9 mouse cellular contexts compared by ENCODE assay signal in genomic region chr3:103852565-103853299, GRCm38 (mm10). TPM values are rescaled to one million over a fixed set of nuclear protein-coding genes. Genes with fewer than 3 reads are reported as not detected.
DNase-seq lines count a peak whose midpoint lies in the region; ATAC-seq and TF ChIP-seq lines count a peak whose summit lies in the region.
"Had no signal": no experiment of that assay in that cellular context is flagged by ENCODE, and none has a peak within 500 bp of the region (broad histone marks: within the 10 kb centered on the region; RNA-seq: fewer than 3 reads in every experiment).

No protein-coding gene starts in this region.

- no peaks in the 10 kb centered on the region for H3K79me2 ChIP-seq in heart, adult 2 months (replicated peaks; ENCODE audit: control insufficient read depth, insufficient read depth, low read length)

- TF ChIP-seq EP300 in heart, adult 2 months (IDR thresholded peaks at IDR 0.05; ENCODE audit: insufficient read depth, low read depth, low read length) = no peak

- no peak overlapping the region for H3K4me3 ChIP-seq in heart, adult 2 months
- no peak overlapping the region for H3K4me3 ChIP-seq in heart, embryonic 10.5 days
- no peak overlapping the region for H3K4me3 ChIP-seq in forebrain, embryonic 15.5 days

- H3K9me3 ChIP-seq in heart, embryonic 10.5 days = no peaks in the 10 kb centered on the region
- H3K9me3 ChIP-seq in forebrain, embryonic 15.5 days = no peaks in the 10 kb centered on the region

- peak in 1 of 2 experiments; percentile 42 for DNase-seq in heart, adult 2 months
- DNase-seq in heart, embryonic 10.5 days (ENCODE audit: low spot score) = no peak
- DNase-seq in 416B (ENCODE audit: low read depth) = peak; percentile 94
- DNase-seq in adrenal gland, adult 2 months = peak; percentile 37
- peak; percentile 43 for DNase-seq in embryo, embryonic 11 days
- DNase-seq in layer of hippocampus, postnatal 14 days (ENCODE audit: low spot score in 2 of 2) = peak; percentile 22 to 55
- DNase-seq in retina, adult 2 months (ENCODE audit: low read depth, low spot score) = peak; percentile 16

- intact Hi-C loops in heart, adult 2 months (cut with DNase I) = loop anchor here (5.0 kb wide), 1 partner anchor 35 kb away; no protein-coding TSS in a partner anchor

- no peaks in the 10 kb centered on the region for H3K4me1 ChIP-seq in heart, adult 2 months (ENCODE audit: control insufficient read depth, insufficient read depth, low read length)
- H3K4me1 ChIP-seq in heart, embryonic 10.5 days = no peaks in the 10 kb centered on the region
- H3K4me1 ChIP-seq in forebrain, embryonic 15.5 days = no peaks in the 10 kb centered on the region

- H3K27ac ChIP-seq in heart, adult 2 months = no peak overlapping the region
- no peak overlapping the region for H3K27ac ChIP-seq in heart, embryonic 10.5 days
- H3K27ac ChIP-seq in forebrain, embryonic 15.5 days (replicated peaks) = no peak overlapping the region

- no peaks in the 10 kb centered on the region for H3K27me3 ChIP-seq in heart, adult 2 months (ENCODE audit: control insufficient read depth, insufficient read depth, low read length)
- H3K27me3 ChIP-seq in heart, embryonic 10.5 days (ENCODE audit: insufficient read depth, poor library complexity, severe bottlenecking) = no peaks in the 10 kb centered on the region
- no peaks in the 10 kb centered on the region for H3K27me3 ChIP-seq in forebrain, embryonic 15.5 days

- H3K4me2 ChIP-seq in forebrain, embryonic 15.5 days (replicated peaks) = no peak overlapping the region

- H3K36me3 ChIP-seq in heart, adult 2 months (ENCODE audit: control insufficient read depth, insufficient read depth, low read length) = no peaks in the 10 kb centered on the region
- H3K36me3 ChIP-seq in heart, embryonic 10.5 days = no peaks in the 10 kb centered on the region
- H3K36me3 ChIP-seq in forebrain, embryonic 15.5 days = no peaks in the 10 kb centered on the region

- WGBS in heart, adult 2 months = 59% methylated on average over 3 of the region's 3 CpGs
- WGBS in heart, embryonic 10.5 days = 72% methylated on average over 3 of the region's 3 CpGs
- WGBS in forebrain, embryonic 15.5 days = 52% methylated on average over 3 of the region's 3 CpGs

- no peak for ATAC-seq in forebrain, embryonic 15.5 days (replicated peaks)

- H3K9ac ChIP-seq in heart, adult 2 months (ENCODE audit: low read depth, low read length) = no peak overlapping the region
- H3K9ac ChIP-seq in forebrain, embryonic 15.5 days (replicated peaks) = no peak overlapping the region

- peak; percentile 57 for TF ChIP-seq CTCF in heart, adult 2 months (IDR thresholded peaks at IDR 0.05)

- TF ChIP-seq POLR2A in heart, adult 2 months (IDR thresholded peaks at IDR 0.05; ENCODE audit: insufficient read depth, low read depth, low read length) = no peak

RNA-seq across cellular contexts. Expression of gene Ptpn22, which starts 6.9 kb away (rescaled TPM):
- 1 to 10 TPM in 1 of 2 experiments, under 1 TPM in 1; 0.68 to 1.0 TPM for total RNA-seq in heart, adult 2 months (2021)
- polyA plus RNA-seq in heart, adult 2 months (2012; rRNA removed) = 1.2 and 1.8 TPM in 2 replicates
- 0.19 and 0.78 TPM in 2 replicates for polyA plus RNA-seq in heart, embryonic 10.5 days (2016; fragmentation: Nextera tagmentation; extraction: Ambion mirVana)
- 1 to 10 TPM; 1.6 to 2.7 TPM for total RNA-seq in adrenal gland, adult 2 months (2021)
- 0.27 and 0.41 TPM in 2 replicates for polyA plus RNA-seq in adrenal gland, adult 2 months (2012; rRNA removed)
- 1 to 10 TPM; 1.2 to 1.5 TPM for total RNA-seq in layer of hippocampus, postnatal 14 days (2021)
- polyA plus RNA-seq in forebrain, embryonic 15.5 days (2015; fragmentation: Nextera tagmentation; extraction: Ambion mirVana) = 0.24 and 0.28 TPM in 2 replicates

RNA-seq across cellular contexts. Expression of gene Bcl2l15, which starts 20.3 kb away (rescaled TPM):
- not detected for total RNA-seq in heart, adult 2 months (2021)
- not detected in 2 replicates for polyA plus RNA-seq in heart, adult 2 months (2012; rRNA removed)
- 0.13 and 1.4 TPM in 2 replicates for polyA plus RNA-seq in heart, embryonic 10.5 days (2016; fragmentation: Nextera tagmentation; extraction: Ambion mirVana)
- total RNA-seq in adrenal gland, adult 2 months (2021) = not detected
- polyA plus RNA-seq in adrenal gland, adult 2 months (2012; rRNA removed) = not detected in 2 replicates
- total RNA-seq in layer of hippocampus, postnatal 14 days (2021) = 1 to 10 TPM in 1 of 2 experiments, under 1 TPM in 1; 0.88 to 1.2 TPM
- 0.11 TPM in 1 of 2 replicates, not detected in the other for polyA plus RNA-seq in forebrain, embryonic 15.5 days (2015; fragmentation: Nextera tagmentation; extraction: Ambion mirVana)

RNA-seq across cellular contexts. Expression of gene Gm43064, which starts 43.4 kb away (rescaled TPM):
- total RNA-seq in heart, adult 2 months (2021) = under 1 TPM in 1 of 2 experiments, not detected in 1; 0.10 TPM
- polyA plus RNA-seq in heart, adult 2 months (2012; rRNA removed) = not detected in 2 replicates
- polyA plus RNA-seq in heart, embryonic 10.5 days (2016; fragmentation: Nextera tagmentation; extraction: Ambion mirVana) = not detected in 2 replicates
- under 1 TPM; 0.38 to 0.49 TPM for total RNA-seq in adrenal gland, adult 2 months (2021)
- polyA plus RNA-seq in adrenal gland, adult 2 months (2012; rRNA removed) = not detected in 2 replicates
- under 1 TPM; 0.30 to 0.45 TPM for total RNA-seq in layer of hippocampus, postnatal 14 days (2021)
- 0.37 TPM in 1 of 2 replicates, not detected in the other for polyA plus RNA-seq in forebrain, embryonic 15.5 days (2015; fragmentation: Nextera tagmentation; extraction: Ambion mirVana)
- polyA plus RNA-seq: large intestine, adult 2 months had no signal

RNA-seq across cellular contexts. Expression of gene Ap4b1, which starts 43.4 kb away (rescaled TPM):
- total RNA-seq in heart, adult 2 months (2021) = 10 to 100 TPM; 14.8 to 17.7 TPM
- 14.6 and 25.0 TPM in 2 replicates for polyA plus RNA-seq in heart, adult 2 months (2012; rRNA removed)
- 20.3 and 20.8 TPM in 2 replicates for polyA plus RNA-seq in heart, embryonic 10.5 days (2016; fragmentation: Nextera tagmentation; extraction: Ambion mirVana)
- total RNA-seq in adrenal gland, adult 2 months (2021) = 10 to 100 TPM; 13.7 to 23.7 TPM
- 6.7 and 7.2 TPM in 2 replicates for polyA plus RNA-seq in adrenal gland, adult 2 months (2012; rRNA removed)
- total RNA-seq in layer of hippocampus, postnatal 14 days (2021) = 10 to 100 TPM; 13.0 to 16.2 TPM
- 21.4 and 23.5 TPM in 2 replicates for polyA plus RNA-seq in forebrain, embryonic 15.5 days (2015; fragmentation: Nextera tagmentation; extraction: Ambion mirVana)

RNA-seq across cellular contexts. Expression of gene Dclre1b, which starts 43.5 kb away (rescaled TPM):
- 10 to 100 TPM; 10.7 to 12.0 TPM for total RNA-seq in heart, adult 2 months (2021)
- polyA plus RNA-seq in heart, adult 2 months (2012; rRNA removed) = 6.9 and 7.4 TPM in 2 replicates
- polyA plus RNA-seq in heart, embryonic 10.5 days (2016; fragmentation: Nextera tagmentation; extraction: Ambion mirVana) = 25.7 and 25.8 TPM in 2 replicates
- total RNA-seq in adrenal gland, adult 2 months (2021) = 10 to 100 TPM; 17.4 to 20.0 TPM
- 13.0 and 17.5 TPM in 2 replicates for polyA plus RNA-seq in adrenal gland, adult 2 months (2012; rRNA removed)
- 1 to 10 TPM; 8.9 to 9.1 TPM for total RNA-seq in layer of hippocampus, postnatal 14 days (2021)
- polyA plus RNA-seq in forebrain, embryonic 15.5 days (2015; fragmentation: Nextera tagmentation; extraction: Ambion mirVana) = 24.2 and 26.8 TPM in 2 replicates
